Mouse (Mus musculus) heart, postnatal 0 days (tissue): ENCODE results near the gene Ankar.

Source experiments
- CTCF ChIP-seq: IDR thresholded peaks from 2 replicates; pipeline ENCODE4 v1.5.1; 2016; ENCODE audit warnings: antibody characterized with exemption, control low read depth, low read depth
- EP300 ChIP-seq: IDR thresholded peaks from 2 replicates; pipeline ENCODE4 v1.6.1; 2016; ENCODE audit warnings: antibody characterized with exemption, low read depth

DNA sequence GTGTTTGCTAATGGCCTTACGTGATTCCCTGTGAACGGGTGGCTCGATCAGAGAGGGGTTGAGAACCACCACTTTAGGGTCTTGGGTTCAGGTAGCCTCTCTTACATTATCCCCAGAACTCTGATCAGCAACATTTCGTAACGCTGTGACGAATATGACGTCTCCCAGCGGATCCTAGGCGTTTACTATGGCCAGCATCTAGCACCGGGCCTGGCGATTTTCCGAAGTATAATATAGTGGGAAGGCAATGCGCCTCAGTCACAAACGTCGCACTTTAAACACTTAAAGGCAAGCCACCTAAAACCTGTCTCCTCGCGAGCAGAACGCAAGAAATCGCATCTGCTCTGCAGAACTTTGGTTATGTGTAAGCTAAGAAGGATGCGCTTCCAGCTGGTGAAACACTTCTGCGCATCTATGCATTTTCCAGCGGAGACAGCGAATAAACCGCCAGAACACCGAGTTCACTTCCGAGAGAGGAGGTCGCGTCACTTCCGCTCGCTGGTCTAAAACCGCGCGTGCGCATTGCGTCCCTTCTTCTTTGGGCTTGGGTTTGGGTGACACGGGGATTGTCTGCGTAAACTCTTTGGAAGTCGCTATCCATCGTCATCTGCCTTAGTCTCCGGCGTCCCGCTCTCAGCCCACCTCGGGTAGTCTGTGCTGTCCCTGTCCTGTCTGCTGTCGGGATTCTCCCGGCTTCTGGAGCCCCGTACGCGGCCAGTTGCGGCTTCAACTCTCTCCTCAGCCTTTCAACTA lies 59.5 kb downstream of the Ankar start:
- TF ChIP-seq CTCF, result no peak
- no peak for TF ChIP-seq EP300
